Mouse (Mus musculus): Measurements from ENCODE around the gene Wdr46.
"Not testable (repeated sequence)": the region's sequence is repeated elsewhere in the genome, so short reads cannot be mapped to it uniquely, and the experiment has no call there.

Wdr46 gene

DNA sequence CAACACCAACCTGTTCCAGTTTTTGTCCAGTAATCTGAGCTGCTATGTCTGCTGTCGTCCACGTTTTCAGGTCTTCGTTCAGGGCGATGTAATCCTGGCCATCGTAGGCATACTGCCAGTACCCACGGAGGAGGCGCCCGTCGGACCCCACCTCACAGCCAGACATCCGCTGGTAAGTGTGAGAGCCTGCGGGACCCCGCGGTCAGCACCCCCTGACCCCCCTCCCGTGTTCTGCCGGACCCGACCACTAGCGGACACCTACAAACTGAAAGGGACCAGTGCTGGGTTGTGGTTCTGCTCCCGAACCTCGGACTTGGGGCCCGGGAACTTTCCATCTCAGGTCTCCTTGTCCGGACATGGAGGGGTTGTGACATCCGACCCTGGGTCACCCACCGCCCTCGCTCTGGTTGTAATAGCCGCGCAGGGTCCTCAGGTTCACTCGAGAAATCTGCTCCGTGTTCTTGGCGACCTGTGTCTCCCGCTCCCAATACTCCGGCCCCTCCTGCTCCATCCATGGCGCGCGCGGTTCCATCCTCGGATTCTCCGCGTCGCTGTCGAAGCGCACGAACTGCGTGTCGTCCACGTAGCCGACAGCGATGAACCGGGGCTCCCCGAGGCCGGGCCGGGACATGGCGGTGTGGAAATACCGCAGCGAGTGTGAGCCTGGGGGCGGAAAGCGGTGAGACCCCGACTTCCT, 37.5 kb downstream of the Wdr46 start:
- no peak for DNase-seq (ENCODE audit: extremely low read depth, low read depth)

DNA sequence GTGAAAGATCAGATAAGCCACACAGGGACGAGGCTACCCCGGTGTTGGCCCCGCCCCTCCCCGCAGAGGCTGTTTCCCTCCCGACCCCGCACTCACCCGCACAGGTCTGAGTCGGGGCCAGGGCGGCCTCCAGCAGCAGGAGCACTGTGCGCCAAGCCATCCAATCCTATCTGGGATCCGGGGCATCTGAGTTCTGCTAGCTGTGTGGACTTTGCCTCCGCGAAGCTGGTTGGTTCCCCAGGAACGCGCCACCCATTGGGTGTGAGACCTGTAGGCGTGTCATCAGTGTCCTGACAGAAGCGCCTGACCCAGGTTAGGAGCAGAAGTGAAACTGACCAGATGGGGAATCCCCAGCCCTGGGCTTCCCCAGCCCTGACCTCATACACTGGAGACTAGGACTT, 38.2 kb downstream of the Wdr46 start:
- no peak for DNase-seq (ENCODE audit: extremely low read depth, low read depth)

GRCm38 (mm10) chr17:33979512-33980050, 39.1 kb downstream of the Wdr46 start:
- DNase-seq (ENCODE audit: extremely low read depth, low read depth): no peak

DNA sequence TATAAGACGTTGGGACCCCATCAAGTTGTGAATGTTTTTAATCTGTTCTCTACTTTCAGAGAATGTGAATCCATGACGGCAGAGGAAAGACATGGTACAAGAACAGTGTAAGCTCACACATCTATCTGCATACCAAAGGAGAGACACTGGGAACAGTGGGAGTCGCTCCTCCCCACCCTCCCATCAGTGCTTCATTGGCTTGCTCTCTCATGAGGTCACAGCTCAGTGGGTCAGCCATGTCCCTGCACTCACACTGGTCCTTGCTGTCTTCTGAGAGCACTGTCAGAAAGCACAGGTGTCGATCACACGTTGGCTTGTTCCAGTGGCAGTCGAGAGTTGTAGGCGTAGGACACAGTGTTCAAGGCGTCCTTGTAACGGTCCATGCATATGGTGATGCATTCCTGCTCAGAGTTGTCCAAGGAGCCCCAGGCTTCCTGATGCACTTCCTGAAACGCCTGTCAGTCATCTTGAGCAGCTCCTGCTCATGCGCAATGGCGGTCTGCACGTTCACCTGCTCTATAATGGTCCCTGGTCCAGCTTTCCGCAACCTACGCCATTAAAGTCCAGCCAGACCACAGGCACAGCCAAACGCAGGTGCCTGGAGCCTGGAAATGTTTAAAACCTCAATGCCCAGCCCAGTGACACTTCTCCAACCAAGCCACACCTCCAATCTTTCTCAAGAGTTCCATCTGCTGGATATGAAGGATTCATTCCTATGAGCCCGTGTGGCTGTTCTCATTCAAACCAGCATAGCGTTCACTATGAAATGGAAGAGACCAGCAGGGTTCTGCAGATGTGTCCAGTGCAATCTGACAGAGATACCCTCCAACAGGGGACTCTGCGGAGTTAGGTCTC, 39.9 kb downstream of the Wdr46 start:
- no peak for DNase-seq (ENCODE audit: extremely low read depth, low read depth)

DNA sequence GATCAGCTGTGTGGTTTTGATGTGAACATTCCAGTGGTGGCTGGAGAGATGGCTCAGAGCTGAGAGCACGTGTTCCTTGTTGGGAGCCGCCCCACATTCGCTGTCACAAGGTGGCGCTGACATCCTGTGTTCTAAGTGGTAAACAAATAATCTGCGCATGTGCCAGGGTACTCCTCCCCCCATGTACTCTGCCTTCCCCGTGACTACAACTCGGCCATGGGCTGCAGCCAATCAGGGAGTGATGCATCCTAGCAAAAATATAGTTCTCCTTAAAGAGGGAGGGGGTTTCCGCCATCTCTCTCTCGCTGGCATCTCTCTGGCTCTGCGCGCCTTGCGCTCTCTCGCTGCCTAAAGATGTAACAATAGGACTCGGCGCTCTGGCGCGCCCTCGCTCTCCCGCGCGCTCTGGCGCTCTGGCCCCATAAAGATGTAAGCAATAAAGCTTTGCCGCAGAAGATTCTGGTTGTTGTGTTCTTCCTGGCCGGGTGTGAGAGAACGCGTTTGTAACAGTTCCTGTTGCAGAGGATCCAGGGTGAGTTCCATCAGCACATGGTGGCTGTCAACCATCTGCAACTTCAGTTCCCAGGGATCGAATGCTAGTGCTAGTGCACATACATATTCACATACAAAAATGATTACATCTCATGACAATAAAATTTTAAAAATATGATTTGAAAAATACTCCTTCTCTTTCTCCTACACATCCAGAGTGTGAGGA, 40.9 kb downstream of the Wdr46 start:
- DNase-seq (ENCODE audit: extremely low read depth, low read depth): not testable (repeated sequence)

DNA sequence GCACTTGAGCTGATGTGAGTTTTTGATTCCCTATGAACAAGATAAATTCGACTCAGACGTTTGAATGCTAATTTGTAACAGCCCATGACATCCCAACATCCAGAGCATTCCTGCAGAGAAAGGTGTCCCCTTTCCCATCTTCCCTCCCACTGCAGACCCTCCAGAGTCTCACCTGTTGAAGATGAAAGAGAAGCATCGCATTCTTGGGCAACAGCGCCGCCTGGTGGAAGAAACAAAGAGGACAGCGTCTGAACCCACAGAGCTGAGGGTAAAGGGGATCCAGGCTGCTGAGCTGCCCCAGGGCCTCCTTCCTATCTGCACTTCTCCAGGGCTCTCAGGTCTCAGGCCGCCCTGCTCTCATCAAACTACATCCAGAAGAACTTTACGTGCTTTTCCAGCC, 41.7 kb downstream of the Wdr46 start:
- not testable (repeated sequence) for DNase-seq (ENCODE audit: extremely low read depth, low read depth)

DNA sequence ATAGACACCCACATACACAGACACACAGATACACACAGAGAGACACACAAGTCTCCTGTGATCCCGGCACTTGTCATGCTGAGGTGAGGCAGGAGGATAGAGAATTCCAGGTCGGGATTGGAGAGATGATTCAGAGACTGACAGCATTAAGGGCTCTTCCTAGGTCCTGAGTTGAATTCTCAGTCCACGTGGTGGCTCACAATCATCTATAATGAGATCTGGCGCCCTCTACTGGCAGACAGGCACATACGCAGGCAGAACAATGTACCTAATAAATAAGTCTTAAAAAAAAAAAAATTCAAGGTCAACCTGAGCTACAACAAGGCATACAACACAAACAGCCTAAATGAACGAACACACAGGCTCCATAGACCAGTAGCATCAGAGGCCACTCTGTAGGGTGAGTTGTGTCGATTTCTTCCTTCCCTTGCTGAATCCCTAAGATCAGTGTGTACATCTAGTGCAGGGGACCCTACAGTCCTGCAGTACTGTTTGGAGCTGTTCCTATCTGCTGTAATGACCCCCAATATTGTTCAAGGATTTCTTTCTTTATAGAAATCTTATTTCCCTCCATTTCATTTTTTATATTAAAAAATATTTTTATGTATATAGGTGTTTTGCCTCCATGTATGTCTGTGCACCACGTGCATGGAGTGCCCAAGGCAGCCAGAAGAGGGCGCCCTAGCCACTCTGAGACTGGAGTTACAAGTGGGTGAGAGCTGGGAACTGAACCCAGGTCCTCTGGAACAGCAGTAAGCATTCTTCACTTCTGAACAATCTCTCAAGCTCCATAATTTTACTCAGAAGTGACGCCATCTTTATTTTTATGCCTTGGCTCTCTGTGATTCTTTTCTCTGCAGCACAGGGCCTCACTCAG, 51.6 kb downstream of the Wdr46 start:
- DNase-seq (ENCODE audit: extremely low read depth, low read depth): peak; percentile 65

DNA sequence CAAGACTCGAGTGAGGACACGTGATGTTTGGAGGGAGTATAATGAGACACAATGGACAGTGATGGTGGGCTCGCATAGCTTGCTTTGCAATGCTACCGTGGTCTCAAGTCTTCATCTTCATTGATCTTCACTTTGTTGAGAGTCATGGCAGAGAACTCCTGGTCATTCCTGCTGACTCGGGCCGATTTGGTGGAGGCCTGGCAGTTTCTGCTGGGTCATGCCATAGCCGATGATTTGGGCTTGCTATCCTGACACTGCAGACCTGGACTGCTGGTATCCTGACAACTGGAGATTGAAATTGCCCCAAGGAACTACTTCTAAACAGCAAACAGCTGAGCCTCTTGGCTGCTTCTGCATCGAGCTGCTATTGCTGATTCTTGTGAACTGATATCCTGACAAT, 54.5 kb downstream of the Wdr46 start:
- no peak for DNase-seq (ENCODE audit: extremely low read depth, low read depth)

DNA sequence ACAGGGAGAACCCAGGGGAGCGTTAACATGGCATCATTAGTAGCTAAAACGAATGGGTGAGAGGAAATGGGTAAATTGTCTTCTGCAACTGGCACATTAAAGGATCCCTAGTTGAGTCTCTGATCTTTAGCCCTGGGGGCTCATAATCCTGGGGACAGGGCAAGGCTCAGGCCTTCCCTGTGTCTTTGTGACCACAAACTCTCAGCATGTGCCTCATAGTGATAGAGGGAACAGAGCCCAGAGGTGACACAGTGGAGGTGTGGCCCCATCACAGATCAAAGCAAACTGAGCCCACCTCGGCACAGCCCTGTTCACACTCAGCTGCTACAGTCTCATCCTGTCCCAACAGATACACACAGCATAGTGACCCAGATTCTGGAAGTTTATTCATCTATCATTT, 55.2 kb downstream of the Wdr46 start:
- no peak for DNase-seq (ENCODE audit: extremely low read depth, low read depth)

DNA sequence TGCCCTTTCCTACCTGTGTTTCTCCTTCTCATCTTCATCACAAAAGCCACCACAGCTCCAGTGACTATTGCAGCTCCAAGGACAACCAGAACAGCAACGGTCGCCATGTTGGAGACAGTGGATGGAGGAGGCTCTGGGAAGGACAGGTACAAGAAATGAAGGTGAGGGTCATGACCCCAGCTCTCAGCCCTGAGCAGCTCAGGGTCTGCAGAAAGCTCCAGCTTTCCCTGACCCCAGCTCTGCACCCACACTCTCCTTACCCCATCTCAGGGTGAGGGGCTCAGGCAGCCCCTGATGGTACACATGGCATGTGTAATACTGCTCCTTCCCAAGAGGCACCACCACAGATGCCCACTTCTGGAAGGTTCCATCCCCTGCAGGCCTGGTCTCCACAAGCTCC, 56.6 kb downstream of the Wdr46 start:
- not testable (repeated sequence) for DNase-seq (ENCODE audit: extremely low read depth, low read depth)

DNA sequence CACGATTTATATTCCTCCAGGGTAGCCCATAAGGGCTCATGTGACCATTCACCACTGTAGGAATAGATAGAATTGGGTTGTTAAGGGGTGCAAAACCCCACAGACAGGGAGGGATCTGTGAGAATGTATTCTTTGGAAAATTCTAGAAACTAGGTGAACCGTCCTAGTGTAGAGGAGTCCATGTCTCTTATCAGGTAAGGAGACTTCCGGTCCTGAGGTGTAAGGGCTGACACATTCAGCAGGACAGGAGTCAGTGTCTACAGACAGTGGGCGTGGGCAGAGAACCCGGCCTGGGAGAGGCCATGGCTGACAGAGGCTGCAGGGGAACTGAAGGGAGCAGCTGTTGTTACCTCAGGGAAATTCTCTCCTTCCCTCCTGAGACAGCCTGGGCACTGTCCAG, 58.2 kb downstream of the Wdr46 start:
- DNase-seq (ENCODE audit: extremely low read depth, low read depth): not testable (repeated sequence)

Data from MEL-GATA-1-ER (cell line).